Mouse (Mus musculus) midbrain, embryonic 15.5 days (tissue): ENCODE results near the gene Nit2. TPM values are rescaled to one million over a fixed set of nuclear protein-coding genes. Genes with fewer than 3 reads are reported as not detected.

Experiments used
- ATAC-seq: fragments of 200-750 bp; cut with Nextera tagmentation; replicated peaks from 2 replicates; pipeline ENCODE4 v1.8.0; 2017; ENCODE audit warnings: moderate TSS enrichment
- H3K27ac ChIP-seq: fragments of 300-500 bp; sonication (generic); 2 replicates; pipeline ENCODE4 v1.5.1; 2015; ENCODE audit warnings: mild to moderate bottlenecking, inconsistent platforms
- H3K27me3 ChIP-seq: fragments of 300-500 bp; sonication (generic); replicated peaks from 2 replicates; pipeline ENCODE4 v1.6.1; 2015; ENCODE audit warnings: inconsistent platforms
- H3K36me3 ChIP-seq: fragments of 300-500 bp; sonication (generic); replicated peaks from 2 replicates; pipeline ENCODE4 v1.6.1; 2015; ENCODE audit warnings: inconsistent platforms
- H3K4me1 ChIP-seq: fragments of 300-500 bp; sonication (generic); 2 replicates; pipeline ENCODE4 v1.6.1; 2015; ENCODE audit warnings: inconsistent platforms
- H3K4me2 ChIP-seq: fragments of 300-500 bp; sonication (generic); 2 replicates; pipeline ENCODE4 v1.6.1; 2015; ENCODE audit warnings: inconsistent platforms, mild to moderate bottlenecking, moderate library complexity
- H3K4me3 ChIP-seq: fragments of 300-500 bp; sonication (generic); 2 replicates; pipeline ENCODE4 v1.5.1; 2015; ENCODE audit warnings: mild to moderate bottlenecking, inconsistent platforms
- H3K9ac ChIP-seq: fragments of 300-500 bp; sonication (generic); 2 replicates; pipeline ENCODE4 v1.6.1; 2015; ENCODE audit warnings: mild to moderate bottlenecking, inconsistent platforms
- H3K9me3 ChIP-seq: fragments of 300-500 bp; sonication (generic); 2 replicates; pipeline ENCODE4 v1.6.1; 2016; ENCODE audit warnings: inconsistent platforms
- WGBS: fragments of 180-500 bp; shearing (Covaris S2); methylation state at CpG from one replicate; pipeline ENCODE4 v1.1.7; 2015; ENCODE audit warnings: mixed read lengths; 5-methylcytosine and 5-hydroxymethylcytosine counted together
- polyA plus RNA-seq: library from polyadenylated mRNA; unstranded; fragments of >200 nt; fragmentation: Nextera tagmentation; extraction: Ambion mirVana; gene quantifications from 2 replicates; pipeline ENCODE4 v1.2.1, GENCODE M21; 2015

Nit2 gene
- polyA plus RNA-seq = 42.5 and 49.2 TPM in 2 replicates

- peak within 1 kb of the TSS; percentile 86 for H3K4me2 ChIP-seq
- H3K9me3 ChIP-seq = no peaks in the 10 kb centered on the region
- peak within 1 kb of the TSS; percentile 94 for H3K4me3 ChIP-seq
- peaks cover 17% of the 10 kb centered on the region for H3K4me1 ChIP-seq
- WGBS = under 1% methylated on average over 58 of the region's 58 CpGs
- no peaks in the 10 kb centered on the region for H3K27me3 ChIP-seq
- H3K9ac ChIP-seq = peak within 1 kb of the TSS; percentile 86
- H3K27ac ChIP-seq = peak within 1 kb of the TSS; percentile 87
- H3K36me3 ChIP-seq = peaks cover 10% of the 10 kb centered on the region
- ATAC-seq = peak; percentile 99
Observed at GRCm38 (mm10) chr16:57166611-57167513, at the start of gene Nit2. TSS of gene Nit2 (minus strand) at chr16:57167341.

- Histone ChIP-seq H3K36me3 (peaks cover 5% of the 10 kb centered on the region; the same call in 1 of the 2 replicates), H3K27ac (no peak overlapping the region), H3K9me3 (no peaks in the 10 kb centered on the region), H3K9ac (no peak overlapping the region), H3K4me2 (no peak overlapping the region), H3K4me3 (no peak overlapping the region), H3K27me3 (no peaks in the 10 kb centered on the region), H3K4me1 (no peaks in the 10 kb centered on the region)
- no peak for ATAC-seq
Observed at GRCm38 (mm10) chr16:57215957-57216356, 48.8 kb upstream of the Nit2 start.

GRCm38 (mm10) chr16:57211037-57211436, 43.9 kb upstream of the Nit2 start:
- Histone ChIP-seq H3K4me1 (no peaks in the 10 kb centered on the region), H3K9ac (no peak overlapping the region), H3K27me3 (no peaks in the 10 kb centered on the region), H3K4me2 (no peak overlapping the region), H3K27ac (no peak overlapping the region), H3K4me3 (no peak overlapping the region), H3K36me3 (peaks cover 18% of the 10 kb centered on the region; the same call in 1 of the 2 replicates), H3K9me3 (no peaks in the 10 kb centered on the region)
- no peak for ATAC-seq
- 93% methylated on average over 2 of the region's 2 CpGs for WGBS

- no peaks in the 10 kb centered on the region for H3K9me3 ChIP-seq
- WGBS = 89% methylated on average over 2 of the region's 2 CpGs
- ATAC-seq = no peak
Observed at GRCm38 (mm10) chr16:57208342-57208741, 41.2 kb upstream of the Nit2 start.

GRCm38 (mm10) chr16:57197281-57197680, 30.1 kb upstream of the Nit2 start:
- no peak overlapping the region for H3K4me3 ChIP-seq
- peaks cover 5% of the 10 kb centered on the region; the same call in 1 of the 2 replicates for H3K36me3 ChIP-seq
- no peaks in the 10 kb centered on the region for H3K4me1 ChIP-seq
- no peak overlapping the region for H3K27ac ChIP-seq
- no peak for ATAC-seq
- no peak overlapping the region for H3K9ac ChIP-seq
- H3K27me3 ChIP-seq = no peaks in the 10 kb centered on the region
- WGBS = 80% methylated on average over 3 of the region's 3 CpGs
- no peak overlapping the region for H3K4me2 ChIP-seq
- no peaks in the 10 kb centered on the region for H3K9me3 ChIP-seq

More at GRCm38 (mm10) chr16:57208342-57208741, 41.2 kb upstream of the Nit2 start:
- Histone ChIP-seq H3K27ac (no peak overlapping the region), H3K4me1 (no peaks in the 10 kb centered on the region), H3K4me2 (no peak overlapping the region), H3K36me3 (peaks cover 18% of the 10 kb centered on the region; the same call in 1 of the 2 replicates), H3K9ac (no peak overlapping the region), H3K4me3 (no peak overlapping the region), H3K27me3 (no peaks in the 10 kb centered on the region)

GRCm38 (mm10) chr16:57196590-57196989, 29.4 kb upstream of the Nit2 start:
- Histone ChIP-seq H3K27me3 (no peaks in the 10 kb centered on the region), H3K4me1 (no peaks in the 10 kb centered on the region), H3K4me2 (no peak overlapping the region), H3K4me3 (no peak overlapping the region), H3K27ac (no peak overlapping the region), H3K9ac (no peak overlapping the region), H3K36me3 (peaks cover 12% of the 10 kb centered on the region; the same call in 1 of the 2 replicates), H3K9me3 (no peaks in the 10 kb centered on the region)
- ATAC-seq = no peak
- WGBS = 80% methylated on average over 5 of the region's 5 CpGs

- Histone ChIP-seq H3K9ac (no peak overlapping the region), H3K4me3 (no peak overlapping the region), H3K4me1 (no peaks in the 10 kb centered on the region), H3K27me3 (no peaks in the 10 kb centered on the region), H3K27ac (no peak overlapping the region), H3K4me2 (no peak overlapping the region), H3K36me3 (peaks cover 13% of the 10 kb centered on the region), H3K9me3 (no peaks in the 10 kb centered on the region)
- 82% methylated on average over 14 of the region's 14 CpGs for WGBS
- no peak for ATAC-seq
Observed at GRCm38 (mm10) chr16:57191214-57191613, 24.1 kb upstream of the Nit2 start.

GRCm38 (mm10) chr16:57190390-57190789, 23.2 kb upstream of the Nit2 start:
- Histone ChIP-seq H3K4me2 (no peak overlapping the region), H3K4me3 (no peak overlapping the region), H3K36me3 (peaks cover 16% of the 10 kb centered on the region), H3K9me3 (no peaks in the 10 kb centered on the region), H3K9ac (no peak overlapping the region), H3K27me3 (no peaks in the 10 kb centered on the region), H3K27ac (no peak overlapping the region), H3K4me1 (no peaks in the 10 kb centered on the region)
- no peak for ATAC-seq
- WGBS = 94% methylated on average over 8 of the region's 8 CpGs

- no peaks in the 10 kb centered on the region for H3K9me3 ChIP-seq
- no peaks in the 10 kb centered on the region for H3K27me3 ChIP-seq
- ATAC-seq = no peak
- 91% methylated on average over 2 of the region's 2 CpGs for WGBS
- no peak overlapping the region for H3K9ac ChIP-seq
- H3K36me3 ChIP-seq = peaks cover 16% of the 10 kb centered on the region
- H3K4me2 ChIP-seq = no peak overlapping the region
- no peaks in the 10 kb centered on the region for H3K4me1 ChIP-seq
- H3K27ac ChIP-seq = no peak overlapping the region
- no peak overlapping the region for H3K4me3 ChIP-seq
Observed at GRCm38 (mm10) chr16:57189493-57189892, 22.4 kb upstream of the Nit2 start.

GRCm38 (mm10) chr16:57186618-57187017, 19.5 kb upstream of the Nit2 start:
- Histone ChIP-seq H3K27me3 (no peaks in the 10 kb centered on the region), H3K27ac (no peak overlapping the region), H3K4me1 (no peaks in the 10 kb centered on the region), H3K36me3 (peaks cover 27% of the 10 kb centered on the region; the same call in 1 of the 2 replicates), H3K4me2 (no peak overlapping the region), H3K9ac (no peak overlapping the region), H3K9me3 (no peaks in the 10 kb centered on the region), H3K4me3 (no peak overlapping the region)
- ATAC-seq = no peak
- 97% methylated on average over 4 of the region's 4 CpGs for WGBS

- H3K4me1 ChIP-seq = no peaks in the 10 kb centered on the region
- H3K4me2 ChIP-seq = no peak overlapping the region
- no peak for ATAC-seq
- whole genome bisulfite sequencing = 92% methylated on average over 5 of the region's 5 CpGs
- peaks cover 27% of the 10 kb centered on the region; the same call in 1 of the 2 replicates for H3K36me3 ChIP-seq
- H3K4me3 ChIP-seq = no peak overlapping the region
- no peak overlapping the region for H3K27ac ChIP-seq
- H3K27me3 ChIP-seq = no peaks in the 10 kb centered on the region
- H3K9me3 ChIP-seq = no peaks in the 10 kb centered on the region
- H3K9ac ChIP-seq = no peak overlapping the region
Observed at GRCm38 (mm10) chr16:57182037-57182436, 14.9 kb upstream of the Nit2 start.

- Histone ChIP-seq H3K9me3 (no peaks in the 10 kb centered on the region), H3K4me1 (no peaks in the 10 kb centered on the region), H3K4me3 (no peak overlapping the region), H3K27ac (no peak overlapping the region), H3K36me3 (peaks cover 27% of the 10 kb centered on the region; the same call in 1 of the 2 replicates), H3K4me2 (no peak overlapping the region), H3K27me3 (no peaks in the 10 kb centered on the region), H3K9ac (no peak overlapping the region)
- no peak for ATAC-seq
- 86% methylated on average over 11 of the region's 11 CpGs for WGBS
Observed at GRCm38 (mm10) chr16:57181180-57181579, 14.0 kb upstream of the Nit2 start.
